Mouse (Mus musculus): Measurements from ENCODE around the gene Manbal.

DNA sequence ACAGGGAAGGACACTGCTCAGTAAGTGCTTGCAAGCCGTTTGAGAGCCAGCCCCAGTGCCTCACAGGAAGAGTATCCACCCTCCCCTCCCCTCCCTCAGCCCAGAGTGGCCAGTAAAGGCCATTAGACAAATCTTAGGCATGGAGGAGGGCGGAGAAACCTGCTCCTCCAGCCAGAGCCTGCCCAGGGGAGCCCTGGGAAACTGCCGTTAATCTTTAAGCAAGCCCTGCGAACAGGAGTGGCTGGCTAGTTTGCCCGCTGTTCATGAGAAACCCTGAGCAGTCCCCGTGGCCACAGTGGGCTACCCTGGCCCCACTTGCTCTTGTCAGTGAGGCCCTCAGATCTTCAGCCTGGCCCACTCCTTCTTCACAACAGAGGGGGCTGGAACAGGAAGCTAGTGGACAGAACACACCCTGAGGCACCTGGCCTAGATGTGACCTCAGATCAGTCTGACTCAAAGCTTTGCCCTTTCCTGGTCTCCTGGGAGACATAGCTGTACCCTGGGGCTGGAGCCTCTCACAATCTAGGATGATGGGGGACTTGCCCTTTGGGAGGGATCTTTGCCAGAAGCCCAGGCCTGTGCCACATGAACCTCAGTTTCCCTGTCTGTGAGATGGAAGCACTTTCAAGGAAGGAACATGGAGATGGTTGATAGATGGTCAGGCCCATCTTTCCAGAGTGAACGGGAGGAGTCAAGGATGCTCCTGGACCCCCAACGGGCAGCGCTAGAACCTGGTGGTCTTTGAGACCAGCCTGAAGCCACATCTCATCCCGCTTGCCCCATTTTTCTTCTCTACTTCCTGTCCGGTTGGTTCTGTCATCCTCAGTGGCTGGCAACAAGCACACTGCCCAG is 55.7 kb downstream of the Manbal start:
- TF ChIP-seq CTCF (IDR thresholded peaks at IDR 0.05; ENCODE audit: borderline replicate concordance, insufficient read depth, low read length) (no peak), POLR2A (IDR thresholded peaks at IDR 0.05; ENCODE audit: low read depth, low read length) (peak; percentile 69)
